Mouse (Mus musculus) CD4-positive, CD25-positive, alpha-beta regulatory T cell, adult 2 months (primary cell): ENCODE results near the gene Gm47791.

Experiments used
- DNase-seq: peaks from one replicate; pipeline ENCODE4 v3.0.0-alpha.2; 2012; ENCODE audit warnings: low read depth, low spot score

Gene Gm47791

DNA sequence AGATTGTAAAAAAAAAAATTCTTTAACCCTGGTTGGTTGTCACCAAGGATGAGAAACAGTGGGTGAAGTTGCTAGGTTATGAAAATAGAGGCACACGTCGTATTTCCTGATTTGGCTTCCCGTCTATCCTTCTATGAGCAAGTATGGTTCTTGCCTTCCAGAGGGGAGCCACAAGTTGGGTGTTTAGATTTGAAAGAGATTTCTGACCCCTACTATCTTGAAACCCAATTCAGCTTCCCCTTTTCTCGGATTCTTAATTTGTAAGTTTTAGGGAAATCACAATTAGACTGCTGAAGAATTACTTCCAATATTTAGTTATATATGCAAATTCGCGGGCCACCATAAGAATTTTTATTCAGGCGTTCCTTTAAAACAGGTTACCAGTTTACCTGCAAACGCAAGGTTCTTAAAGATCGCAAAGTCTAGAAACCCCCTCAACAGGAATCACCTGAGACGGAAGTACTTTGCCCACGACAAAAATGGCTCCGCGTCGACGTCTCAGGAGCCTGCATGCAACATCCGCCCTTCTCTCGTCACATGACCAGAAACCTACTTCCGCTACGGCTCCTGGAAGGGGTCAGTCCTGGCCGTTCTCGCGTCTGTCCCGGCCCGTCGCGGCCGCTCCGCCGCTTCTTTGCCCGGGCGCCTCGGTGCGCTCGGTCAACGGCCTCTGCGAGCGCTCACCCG, 46.6 kb downstream of the Gm47791 start, which contains the start of gene Mff:
Gene Mff (plus strand): TSS at position 552 of the 687 bp plus-strand sequence.
- DNase-seq = peak; percentile 95
